Mouse (Mus musculus): ENCODE results near the gene Ruvbl2.
A peak's percentile ranks its signal among the peaks of the same experiment; 100 is the strongest.
"Not testable (repeated sequence)": the region's sequence is repeated elsewhere in the genome, so short reads cannot be mapped to it uniquely, and the experiment has no call there.

Ruvbl2 gene

GRCm38 (mm10) chr7:45401521-45402085 lies 36.3 kb downstream of the Ruvbl2 start:
- peak; percentile 63 for DNase-seq (ENCODE audit: low read depth, low spot score)

DNA sequence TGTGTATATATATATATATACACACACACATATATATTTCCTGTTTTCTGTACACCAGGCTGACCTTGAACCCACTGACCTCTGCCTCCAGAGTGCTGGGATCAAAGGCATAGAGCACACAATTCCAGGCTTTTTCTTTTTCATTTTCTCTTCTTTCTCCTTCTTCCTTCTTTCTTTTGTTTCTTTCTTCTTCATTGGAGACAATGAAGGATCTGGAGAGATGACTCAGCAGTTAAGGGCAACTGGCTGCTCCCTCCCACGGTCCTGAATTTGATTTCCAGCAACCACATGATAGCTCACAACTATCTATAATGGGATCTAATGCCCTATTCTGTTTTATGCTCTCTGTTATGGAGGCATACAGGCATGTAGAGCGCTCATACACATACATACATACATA lies 41.1 kb downstream of the Ruvbl2 start:
- no peak for DNase-seq (ENCODE audit: low read depth, low spot score)

DNA sequence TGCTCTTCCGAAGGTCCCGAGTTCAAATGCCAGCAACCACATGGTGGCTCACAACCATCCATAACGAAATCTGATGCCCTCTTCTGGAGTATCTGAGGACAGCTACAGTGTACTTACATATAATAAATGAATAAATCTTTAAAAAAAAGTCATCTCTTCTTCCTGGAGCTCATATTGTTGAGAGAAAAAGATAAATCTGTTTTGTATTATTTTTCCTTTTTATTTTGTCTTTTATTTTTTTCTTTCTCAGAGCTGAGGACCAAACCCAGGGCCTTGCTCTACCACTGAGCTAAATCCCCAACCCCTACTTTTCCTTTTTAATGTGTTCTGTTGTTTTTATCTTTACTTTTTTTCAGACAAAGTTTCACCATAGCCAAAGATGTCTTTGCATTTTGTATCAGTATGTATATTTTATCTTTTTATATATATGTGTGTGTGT lies 41.5 kb downstream of the Ruvbl2 start:
- not testable (repeated sequence) for DNase-seq (ENCODE audit: low read depth, low spot score)

DNA sequence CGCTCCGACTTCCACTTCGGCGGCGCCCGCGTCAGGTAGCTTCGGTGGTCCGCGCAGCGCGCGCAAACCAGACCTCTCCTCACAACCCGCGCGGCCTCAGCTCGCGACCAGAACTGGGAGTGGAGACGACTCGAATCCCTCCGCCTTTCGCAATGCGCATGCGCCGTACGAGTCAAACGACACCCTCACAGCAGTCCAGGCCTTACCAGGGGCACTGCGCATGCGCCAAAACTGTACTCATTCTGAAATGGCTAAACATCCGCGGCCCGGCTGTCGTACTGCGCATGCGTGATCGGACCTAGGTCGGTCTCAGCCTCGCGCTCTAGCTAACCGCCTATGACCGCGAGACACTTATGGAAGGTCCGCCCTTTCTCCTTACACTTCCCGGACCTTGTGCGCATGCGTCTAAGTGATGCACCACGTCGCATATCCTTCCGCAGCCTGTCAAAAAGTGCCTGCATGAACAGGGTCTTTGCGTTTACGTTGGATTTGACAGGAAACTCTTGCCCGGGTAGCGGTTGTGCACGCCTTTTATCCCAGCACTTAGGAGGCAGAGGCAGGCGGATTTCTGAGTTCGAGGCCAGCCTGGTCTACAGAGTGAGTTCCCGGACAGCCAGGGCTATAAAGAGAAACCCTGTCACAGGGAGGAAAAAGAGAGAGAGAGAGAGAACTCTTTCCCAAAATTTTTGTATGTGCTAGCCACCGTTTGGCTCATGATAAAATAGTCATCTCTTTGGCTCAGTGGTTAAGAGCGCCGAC lies 42.1 kb downstream of the Ruvbl2 start, which contains the start of gene Snrnp70:
Snrnp70 (minus strand) TSS at position 165 of the 759 bp plus-strand sequence.
- peak; percentile 100 for DNase-seq (ENCODE audit: low read depth, low spot score)

- DNase-seq (ENCODE audit: low read depth, low spot score): no peak
These were observed 42.8 kb downstream of the Ruvbl2 start for GRCm38 (mm10) chr7:45395129-45395541.

GRCm38 (mm10) chr7:45386077-45386476 lies 51.8 kb downstream of the Ruvbl2 start:
- no peak for DNase-seq (ENCODE audit: low read depth, low spot score)

DNA sequence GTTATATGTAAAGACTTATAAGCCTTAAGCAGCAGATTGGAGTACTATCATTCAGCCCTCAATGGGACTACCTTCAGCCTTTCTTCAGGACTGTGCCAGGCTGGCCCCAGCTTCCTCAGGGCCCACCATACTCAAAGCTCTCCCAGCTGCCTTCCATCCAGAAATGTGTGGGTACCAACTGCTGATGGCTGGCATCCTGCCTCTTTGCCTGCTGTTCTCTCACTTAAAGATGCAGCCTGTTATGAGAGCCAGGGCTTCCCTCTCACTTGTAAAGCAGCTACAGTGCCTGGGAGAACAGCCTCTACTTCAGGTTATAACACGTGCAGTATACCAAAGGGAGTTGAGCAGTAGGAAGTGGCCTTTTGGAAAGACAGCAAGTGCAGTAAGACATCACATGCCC lies 61.8 kb downstream of the Ruvbl2 start:
- DNase-seq (ENCODE audit: low read depth, low spot score): no peak

DNA sequence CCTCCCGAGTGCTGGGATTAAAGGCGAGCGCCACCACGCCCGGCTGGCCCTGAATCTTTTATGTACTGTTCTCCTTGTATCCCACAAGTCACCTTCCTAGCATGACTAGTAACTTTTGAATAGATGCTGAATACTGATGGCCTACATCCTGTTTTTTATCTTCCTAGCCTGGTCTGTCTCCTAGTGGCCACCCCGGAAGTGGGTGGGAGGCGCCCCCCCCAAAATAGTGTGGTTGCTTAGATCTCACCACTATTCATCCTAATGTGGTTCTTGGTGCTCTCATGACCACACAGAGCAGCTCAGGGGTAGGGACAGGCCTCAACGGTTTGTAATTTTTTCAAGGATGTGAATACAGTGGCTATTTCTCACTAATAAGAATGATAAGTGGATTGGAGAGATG lies 63.3 kb downstream of the Ruvbl2 start:
- DNase-seq (ENCODE audit: low read depth, low spot score): no peak

DNA sequence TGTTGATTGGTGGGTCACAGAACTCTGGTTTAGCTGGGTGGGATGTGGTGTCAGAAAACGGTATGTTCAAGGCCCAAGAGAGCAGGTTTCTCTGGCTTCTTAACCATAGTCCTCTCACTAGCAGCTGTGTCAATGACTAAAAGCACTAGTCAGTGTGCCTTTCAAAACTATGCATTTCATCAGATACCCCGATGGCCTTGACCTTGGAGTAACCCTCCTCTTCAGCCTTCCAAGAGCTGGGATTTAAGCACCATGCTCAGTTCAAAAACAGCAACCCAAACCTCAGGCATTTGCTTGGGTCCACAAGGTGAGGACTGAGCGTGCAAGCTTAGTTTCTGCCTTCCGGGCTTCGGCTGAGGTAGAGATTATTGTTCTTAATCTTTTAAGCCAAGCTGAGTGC lies 65.5 kb downstream of the Ruvbl2 start:
- DNase-seq (ENCODE audit: low read depth, low spot score): no peak

Measured in retina, adult 2 months (tissue).